Mouse (Mus musculus) cerebellum, postnatal 4 days (tissue): ENCODE measurements at regions not wholly inside any gene's neighbourhood (a gene's known extent, or its start where the extent isn't known, plus 50 kb on each side); places are given as distances from the start of the nearest gene placed in this dataset.
A peak's percentile ranks its signal among the peaks of the same experiment; 100 is the strongest.

Source experiments
- DNase-seq, 2 experiments: peaks; one replicate each; pipeline ENCODE4 v3.0.0; 2022; ENCODE audit warnings: low spot score in 2 of 2, mixed read lengths in 1 of 2

DNA sequence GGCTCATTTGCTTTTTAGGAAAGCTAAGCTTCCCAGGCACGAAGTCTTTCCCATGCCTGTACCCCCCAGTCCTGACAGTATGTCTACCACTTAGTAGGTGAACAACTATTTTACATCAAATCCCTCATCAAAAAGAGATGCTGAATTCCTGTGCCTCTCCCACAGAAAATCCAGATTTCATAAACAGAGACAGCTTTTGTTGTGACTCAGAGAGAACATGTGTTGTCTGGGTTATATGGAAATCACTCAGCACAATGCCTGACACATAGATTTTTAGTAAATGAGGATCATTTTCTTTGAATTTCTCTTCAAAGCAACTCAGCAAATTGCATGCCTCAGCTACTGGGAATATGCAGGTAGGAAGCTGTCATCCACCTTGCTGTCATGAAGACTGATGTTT lies 193.5 kb downstream of the Usp46 start:
- no peak for DNase-seq

DNA sequence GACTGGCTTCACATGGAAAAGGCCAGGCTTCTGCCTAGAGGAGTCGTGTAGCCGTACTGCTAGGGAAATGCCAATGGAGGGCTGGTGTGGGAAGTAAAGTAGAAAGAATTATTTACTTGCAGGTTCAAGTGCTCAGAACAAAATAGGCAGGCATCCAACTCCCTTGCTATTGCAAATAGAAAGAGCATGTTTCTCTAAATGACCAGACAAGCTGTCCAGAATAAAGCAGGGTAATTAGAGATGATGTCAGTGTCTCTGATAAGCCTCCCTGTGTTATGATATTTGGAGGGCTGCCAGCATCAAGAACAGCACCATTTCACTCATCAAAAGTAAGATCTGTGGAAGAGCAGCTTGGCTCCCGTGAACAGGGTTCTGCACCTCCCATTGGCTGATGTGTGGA lies 192.4 kb downstream of the Usp46 start:
- DNase-seq, result no peak

DNA sequence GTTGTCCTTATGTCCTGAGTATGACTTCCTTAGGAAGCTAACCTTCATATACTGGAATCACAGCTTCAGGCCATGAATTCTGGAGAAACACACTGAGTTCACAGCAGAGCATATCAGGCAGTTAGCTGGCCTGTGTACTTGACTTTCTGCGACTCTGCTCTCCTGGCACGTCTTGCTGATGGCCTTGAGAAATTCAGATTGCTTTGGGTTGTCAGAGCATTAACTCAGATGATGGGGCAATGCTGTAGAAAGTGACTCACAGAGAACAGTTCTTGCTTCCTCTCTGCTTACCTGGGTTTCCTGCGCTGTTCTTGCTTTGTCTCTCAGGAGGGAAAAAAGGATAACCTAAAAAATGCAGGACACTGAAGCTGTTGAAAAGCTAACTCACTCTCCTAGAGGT lies 187.3 kb downstream of the Usp46 start:
- DNase-seq, result no peak

DNA sequence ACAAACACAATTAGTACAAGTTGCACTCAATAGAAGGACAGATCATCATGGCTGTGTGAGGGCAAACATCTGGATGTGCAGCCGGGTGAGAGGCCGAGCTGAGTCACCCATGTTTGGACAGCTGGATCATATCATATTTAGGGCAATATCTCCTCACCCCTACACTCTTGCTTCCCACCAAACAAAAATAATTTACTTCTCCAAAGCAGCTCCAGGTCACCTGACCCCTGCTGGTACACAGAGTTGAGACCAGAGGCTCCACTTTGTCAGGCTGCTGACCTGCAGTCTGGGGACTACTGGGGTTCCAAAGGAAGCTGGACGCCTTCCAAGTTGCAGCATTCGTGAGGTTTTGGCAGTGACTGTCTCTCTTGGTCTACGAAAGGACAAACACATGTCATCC lies 186.3 kb downstream of the Usp46 start:
- peak in 1 of 2 experiments; percentile 26 for DNase-seq

DNA sequence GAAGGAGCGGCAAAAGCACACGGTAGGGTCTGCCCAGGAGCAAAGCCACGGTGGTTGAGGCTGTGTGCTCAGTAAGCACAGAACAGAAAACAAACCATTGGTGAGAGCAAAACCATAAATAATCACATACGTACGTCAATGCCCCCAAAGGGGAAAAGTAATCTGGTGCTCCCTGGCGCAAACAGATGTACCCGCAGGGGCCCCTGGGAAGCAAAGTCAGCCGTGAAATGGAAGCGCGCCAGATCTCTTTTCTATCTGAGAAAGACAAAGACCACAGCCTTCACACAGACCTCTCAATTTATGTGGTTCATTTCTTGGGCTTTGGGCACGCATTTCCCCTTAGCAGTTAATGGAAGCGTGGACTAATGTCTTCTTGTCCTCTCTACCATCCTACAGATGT lies 183.2 kb downstream of the Usp46 start:
- DNase-seq, result peak in 1 of 2 experiments; percentile 22

DNA sequence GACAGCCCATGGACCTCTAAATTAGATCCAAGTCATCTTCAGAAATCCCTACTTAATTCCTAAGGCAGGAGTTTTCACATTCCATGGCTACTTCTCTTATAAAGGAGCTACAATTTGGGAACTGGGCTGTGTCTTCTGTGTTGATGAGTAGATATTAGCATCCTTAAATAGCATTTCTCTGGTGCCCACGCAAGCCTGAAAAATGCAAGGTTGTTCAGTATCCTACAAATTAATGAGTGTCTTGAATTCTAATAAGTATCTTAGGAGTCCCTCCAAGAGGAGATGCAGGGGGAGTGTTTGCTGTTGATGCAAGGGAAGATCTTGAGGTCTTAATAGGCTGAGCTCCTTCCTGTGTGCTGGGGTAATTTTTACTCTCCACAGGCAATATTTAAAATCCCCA lies 182.5 kb downstream of the Usp46 start:
- DNase-seq, result no peak

DNA sequence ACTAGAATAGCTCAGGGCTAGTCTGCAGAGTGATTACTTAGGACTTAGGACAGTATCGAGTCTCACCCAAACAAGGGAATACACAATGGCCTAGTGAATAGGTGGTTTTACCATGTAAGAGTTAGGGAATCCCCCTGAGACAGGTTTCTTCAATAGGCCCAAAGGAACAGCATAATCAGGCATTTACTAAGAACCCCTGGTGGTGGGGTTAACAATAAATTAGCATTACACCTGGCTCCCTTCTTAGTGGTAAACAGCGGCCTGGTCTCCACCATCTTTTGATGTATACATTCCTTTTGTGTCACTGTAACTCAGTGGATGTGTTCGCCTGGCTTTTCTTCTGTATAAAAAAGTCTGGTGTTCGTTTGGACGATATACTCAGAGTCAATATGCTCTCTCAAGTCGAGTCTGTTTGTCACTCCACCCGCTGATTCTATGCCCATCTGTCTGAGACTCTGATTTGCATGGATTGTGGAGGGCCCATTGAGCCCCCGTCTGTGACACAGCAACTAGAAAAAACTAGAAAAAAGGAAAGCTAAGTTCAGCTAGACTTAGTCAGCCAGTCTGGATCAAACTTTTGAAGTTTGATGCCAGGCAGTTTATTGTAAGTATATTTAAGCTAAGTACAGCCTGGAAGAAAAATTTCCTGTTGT lies 180.8 kb downstream of the Usp46 start:
- no peak for DNase-seq

DNA sequence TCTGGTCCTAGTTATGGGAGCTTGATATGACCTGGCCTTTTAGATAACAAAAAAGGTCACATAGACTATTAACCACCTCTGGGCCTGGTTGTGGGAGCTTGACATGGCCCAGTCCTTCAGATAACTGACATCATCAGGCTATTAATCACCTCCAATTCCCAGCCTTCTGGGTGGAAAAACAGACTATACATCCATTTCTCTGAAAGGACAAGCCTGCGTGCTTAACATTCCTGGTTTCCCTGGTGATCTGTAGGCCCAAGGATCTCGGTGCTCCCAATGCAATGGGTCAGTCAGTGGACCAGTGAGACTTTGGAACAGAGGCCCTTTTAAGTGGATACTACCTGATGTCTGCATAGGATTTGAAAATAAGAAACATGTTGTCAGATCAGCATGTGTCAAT lies 179.8 kb downstream of the Usp46 start:
- DNase-seq, result no peak

DNA sequence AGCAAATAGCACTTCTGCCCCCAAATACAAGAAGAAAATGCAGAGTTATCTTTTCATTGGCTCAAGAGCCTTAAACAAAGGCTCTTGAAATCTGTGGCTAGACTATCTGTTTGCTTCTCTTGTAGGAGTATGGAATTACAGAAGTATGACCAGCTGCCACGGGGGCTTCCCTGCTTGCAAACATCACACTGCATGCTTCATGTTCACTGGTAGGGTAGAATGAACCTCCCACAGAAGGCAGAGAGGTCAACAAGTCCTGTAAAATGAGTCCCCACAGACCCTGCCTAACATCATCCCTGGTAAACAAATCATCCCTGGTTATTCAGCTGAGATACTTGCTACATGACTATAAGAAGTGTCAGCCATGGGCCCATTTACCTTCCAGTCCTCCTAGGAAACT lies 178.9 kb downstream of the Usp46 start:
- DNase-seq, result no peak

DNA sequence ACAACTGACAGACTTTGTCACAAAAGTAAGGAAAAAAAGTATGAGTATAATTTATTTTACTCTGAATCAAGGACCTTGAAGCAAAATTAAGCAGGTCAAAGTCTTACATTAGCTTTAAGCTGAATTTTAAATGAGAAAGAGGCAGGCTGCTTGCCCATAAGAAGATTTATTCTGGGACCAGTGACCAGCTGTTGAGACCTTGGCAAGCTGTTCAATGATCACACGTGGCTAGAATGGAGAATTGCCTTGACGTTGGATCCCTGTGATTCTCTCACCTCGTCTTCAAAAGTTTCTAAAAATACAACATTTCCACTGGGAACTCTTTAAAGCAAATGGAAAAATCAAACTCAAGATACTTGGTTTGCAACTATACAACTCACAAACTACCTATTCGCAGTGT lies 177.3 kb downstream of the Usp46 start:
- no peak for DNase-seq

DNA sequence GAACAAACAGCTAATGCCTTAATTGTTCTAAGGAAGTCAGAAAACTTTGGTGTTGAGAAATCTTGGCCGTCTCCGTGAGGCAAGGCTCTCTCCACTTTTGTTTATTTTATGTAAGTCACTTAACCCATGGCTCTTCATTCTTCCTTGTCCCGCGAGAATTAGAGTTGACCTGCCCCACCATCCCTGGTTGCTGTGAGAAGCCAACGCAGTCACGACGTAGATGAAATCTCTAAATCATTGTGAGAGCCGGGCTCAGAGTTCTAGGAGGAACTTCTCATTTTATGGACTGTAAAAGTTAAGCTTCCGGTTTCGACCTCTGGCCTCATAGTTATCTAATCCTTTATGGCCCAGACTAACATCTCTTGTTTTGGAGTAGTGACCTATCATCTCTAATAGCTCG lies 176.6 kb downstream of the Usp46 start:
- no peak for DNase-seq

DNA sequence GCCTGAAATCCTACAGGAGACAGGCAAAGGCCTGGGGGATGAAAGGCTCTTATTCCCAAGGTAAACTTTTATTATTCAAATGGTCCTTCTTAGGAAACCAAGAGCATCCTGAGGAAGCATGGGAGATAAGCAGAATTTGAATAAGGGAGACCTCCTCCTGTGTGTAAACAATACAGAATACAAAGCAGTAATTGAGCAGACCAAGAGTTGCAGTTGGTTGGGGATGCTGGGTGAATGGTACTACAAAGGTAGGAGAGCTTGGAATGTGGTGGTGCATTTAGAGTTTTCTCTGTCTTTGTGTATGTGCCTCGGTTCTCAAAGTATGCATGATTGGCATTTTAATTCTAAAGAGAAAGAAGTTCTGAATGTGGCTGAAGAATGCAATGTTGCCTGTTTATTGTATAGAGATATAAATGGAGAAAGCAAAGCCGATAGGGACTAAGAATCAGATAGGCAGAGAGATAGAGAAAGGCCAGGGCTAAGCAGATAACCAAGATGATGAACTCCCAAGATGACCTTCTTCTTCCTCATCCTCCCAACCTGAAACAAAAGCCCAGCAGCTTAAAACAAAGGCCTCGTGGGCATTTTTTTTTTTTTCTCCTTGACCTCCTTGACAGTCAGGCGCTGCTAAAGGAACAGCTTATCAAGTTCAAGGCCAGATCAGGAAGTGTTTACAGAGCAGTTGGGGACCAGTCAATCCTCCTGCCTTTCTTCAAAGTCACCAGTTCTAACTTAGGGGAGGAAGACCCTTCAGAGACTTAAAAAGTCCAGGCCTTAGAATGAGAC lies 175.6 kb downstream of the Usp46 start:
- DNase-seq, result no peak

DNA sequence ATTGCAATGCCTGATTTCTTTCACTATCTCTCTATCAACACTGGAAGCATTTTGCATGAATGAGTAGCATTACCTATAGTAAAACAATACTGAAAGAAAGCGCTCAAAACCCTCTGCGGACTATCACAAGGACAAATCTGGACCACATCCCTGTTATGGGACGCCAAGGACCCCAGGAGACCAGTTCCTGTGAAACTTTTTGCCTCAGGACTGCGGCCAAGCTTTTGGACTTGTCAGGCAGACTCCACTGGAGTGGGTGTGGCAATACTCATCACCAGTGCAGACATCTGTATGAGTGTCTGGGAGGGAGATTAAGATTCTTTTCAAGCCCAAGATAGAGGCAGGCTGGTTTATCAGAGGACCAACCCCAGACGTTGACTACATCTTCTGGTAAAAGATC lies 173.0 kb downstream of the Usp46 start:
- no peak for DNase-seq

DNA sequence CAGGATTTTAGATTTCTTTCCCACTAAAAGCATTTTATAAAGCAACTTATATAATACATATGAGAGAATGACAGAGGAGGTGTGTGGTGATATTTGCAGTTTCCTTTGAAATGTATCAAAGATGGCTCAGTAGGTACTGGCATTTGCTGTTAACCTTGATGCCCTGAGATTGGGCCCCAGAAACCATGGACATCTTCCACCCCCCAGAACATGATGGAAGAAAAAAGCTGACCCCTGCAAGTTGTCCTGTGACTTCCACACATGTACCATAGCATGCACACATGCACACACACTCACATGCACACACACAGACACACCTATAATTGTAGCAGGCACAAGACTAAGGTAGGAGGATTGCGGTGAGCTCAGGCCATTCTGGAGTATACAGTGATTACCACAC lies 171.4 kb downstream of the Usp46 start:
- no peak for DNase-seq

DNA sequence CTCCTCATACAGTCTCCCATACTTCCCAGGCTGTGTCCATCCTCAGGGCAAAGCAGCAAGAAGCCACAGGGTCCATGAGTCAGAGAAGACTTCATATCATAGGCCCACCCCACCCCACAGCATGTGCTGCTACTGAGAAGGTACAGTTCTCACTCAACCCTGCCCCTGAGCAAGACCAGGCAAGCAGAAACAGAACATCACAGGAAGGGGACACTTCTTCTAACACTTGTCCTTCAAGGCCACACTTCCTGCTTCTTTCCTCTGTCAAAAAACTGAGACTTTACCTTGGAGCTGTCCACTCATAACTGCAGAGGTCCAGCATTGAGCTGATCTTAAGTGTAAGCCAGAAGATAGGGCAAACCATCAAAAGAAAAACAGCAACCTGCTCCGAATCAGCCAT lies 166.6 kb downstream of the Usp46 start:
- no peak for DNase-seq

DNA sequence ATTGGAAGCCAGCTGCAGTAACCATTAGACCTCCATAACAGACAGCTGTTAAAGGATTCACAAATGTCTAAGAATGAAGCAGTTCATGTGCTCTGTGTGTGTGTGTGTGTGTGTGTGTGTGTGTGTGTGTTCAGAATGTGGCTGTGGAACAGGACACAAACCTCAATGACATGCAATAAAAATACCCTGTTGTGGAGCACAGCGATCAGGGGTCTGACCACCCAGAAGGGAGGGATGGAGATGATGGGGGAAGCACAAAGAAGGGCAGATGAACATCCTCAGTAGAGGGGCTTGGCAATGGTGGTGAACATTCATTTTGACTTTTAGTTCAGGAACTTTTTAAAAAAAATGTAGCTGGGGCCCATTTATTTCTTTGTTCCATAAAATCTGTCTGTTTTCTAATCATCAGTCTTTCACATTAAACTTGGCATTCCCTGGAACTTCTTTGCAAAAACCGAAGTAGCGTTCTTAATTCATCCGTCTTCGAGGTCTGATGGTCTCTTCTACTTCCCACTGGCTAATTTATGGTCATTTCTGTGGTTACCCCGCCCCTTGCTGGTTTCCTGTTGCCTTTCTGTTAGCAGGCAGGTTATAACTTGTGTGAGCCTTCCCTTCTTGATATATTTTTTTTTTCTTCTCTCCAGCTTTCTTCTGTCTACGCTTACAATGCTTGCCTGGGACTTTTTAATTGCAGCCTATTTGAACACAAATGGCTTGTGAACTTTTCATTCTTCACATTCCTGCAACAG lies 165.6 kb downstream of the Usp46 start:
- DNase-seq, result no peak

DNA sequence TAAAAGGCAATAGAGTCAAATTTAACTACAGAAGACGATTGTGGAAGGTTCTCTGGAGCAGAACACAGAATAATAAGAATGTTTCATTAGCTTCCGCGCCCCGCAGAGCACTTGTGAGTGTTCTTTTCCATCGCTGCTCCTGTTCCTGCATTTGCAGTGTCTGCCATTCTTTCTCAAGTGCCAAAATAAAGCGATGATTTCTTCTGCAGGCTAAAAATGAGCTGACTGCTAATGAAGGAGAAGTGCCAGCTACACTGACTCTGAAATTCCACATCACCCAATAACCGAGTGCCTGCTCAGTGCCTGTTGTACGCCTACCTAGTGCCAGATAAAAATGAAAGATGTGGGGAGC lies 165.0 kb downstream of the Usp46 start:
- no peak for DNase-seq

DNA sequence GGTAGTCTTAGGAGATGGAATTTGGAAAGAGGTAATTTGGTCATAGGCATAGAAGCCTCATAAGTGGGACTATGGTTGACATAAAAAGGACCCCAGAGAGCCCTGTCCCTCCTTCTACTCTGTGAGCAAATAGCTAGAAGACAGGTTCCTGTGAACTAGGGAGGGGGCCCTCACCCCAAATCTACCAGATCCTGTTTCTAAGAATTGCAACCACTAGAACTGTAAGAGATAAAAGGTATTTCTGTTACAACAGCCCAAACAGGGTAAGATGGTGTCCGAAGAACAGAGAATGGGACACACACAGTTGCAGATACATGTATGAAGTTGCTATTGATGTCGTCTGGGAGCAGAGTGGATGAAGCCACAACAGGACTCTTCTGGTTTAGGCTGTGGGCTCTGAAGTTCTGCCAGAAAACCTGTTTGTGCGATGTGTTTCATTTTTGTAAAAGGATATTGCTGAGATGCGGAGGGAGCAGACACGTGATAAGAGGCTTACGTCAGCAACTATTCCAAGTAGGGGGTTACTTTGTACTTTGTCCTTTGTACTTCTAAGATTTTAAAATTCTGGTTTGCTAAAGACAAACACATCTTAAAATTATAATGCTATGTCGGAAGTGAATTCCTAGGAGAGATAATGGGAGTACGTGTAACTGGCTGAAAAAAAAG lies 164.0 kb downstream of the Usp46 start:
- DNase-seq, result no peak

DNA sequence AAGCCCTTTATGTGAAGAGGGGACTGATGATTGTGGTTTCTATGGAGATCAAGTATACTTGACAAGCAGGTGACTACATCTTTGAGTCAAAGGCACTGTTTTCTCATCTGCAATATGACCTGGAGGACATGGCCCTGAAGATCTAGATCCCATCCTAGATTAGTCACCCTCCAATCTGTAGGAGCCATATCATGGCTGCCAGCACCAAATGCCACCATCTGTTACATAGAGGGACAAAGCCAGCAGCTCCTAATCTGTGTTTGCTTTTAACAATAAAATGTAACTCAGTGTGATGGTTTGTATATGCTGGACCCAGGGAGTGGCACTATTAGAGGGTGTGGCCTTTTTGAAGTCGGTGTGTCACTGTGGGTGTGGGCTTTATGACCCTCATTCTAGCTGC lies 156.1 kb downstream of the Usp46 start:
- no peak for DNase-seq

DNA sequence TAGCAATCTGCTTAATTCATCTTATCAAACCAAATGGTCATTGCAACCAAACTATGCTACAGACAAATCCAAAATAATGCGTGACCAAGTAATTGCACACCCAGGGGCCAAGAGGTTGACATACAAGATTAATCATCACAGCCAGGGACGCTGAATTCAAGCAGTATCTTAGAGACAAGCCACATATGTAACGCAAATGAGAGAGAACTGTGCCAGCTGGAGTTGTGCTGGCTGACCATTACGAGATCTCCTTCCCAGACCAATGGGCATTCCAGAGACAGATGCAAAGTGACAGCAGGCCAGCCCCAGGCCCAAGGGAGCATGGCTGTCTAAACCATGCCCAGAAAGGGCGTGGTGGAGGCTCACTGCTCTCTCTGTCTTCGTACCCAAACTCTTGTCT lies 155.1 kb downstream of the Usp46 start:
- peak in 1 of 2 experiments; percentile 35 for DNase-seq

DNA sequence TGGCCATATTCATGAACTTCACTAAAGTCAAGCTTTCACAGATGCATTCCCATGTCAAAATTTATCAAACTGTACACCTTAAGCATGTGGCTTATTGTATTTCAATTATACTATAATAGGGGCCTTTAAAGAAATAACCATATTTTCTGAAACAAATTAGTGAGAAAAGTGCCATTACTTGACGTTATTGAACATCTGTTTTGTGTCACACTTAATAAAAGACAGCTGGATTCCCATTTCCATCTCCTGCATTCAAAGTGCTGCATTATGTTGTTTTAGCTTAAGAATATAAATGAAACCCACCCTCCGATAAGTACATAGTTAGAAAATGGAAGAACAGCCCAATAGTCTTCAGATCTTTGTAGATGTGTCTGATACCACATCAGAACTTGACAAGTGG lies 150.2 kb downstream of the Usp46 start:
- no peak for DNase-seq

DNA sequence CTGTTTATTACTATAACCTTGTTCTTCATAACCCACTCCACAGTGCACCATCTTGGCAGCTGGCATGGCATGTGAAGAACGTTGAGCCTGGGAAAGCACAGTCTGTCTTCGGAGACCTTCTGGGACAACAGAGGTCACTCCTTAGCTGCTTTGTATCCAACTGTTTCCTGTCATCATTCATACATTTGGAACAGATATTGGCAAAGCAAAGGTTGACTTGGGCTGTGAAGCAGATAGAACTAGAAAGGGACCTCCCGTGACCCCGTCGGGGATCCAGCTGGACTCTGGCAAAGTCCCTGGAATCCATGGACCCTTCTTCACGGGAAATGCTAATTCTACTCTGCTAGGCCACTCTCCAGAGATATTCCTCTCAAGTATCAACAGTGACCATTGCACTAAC lies 148.3 kb downstream of the Usp46 start:
- DNase-seq, result no peak

DNA sequence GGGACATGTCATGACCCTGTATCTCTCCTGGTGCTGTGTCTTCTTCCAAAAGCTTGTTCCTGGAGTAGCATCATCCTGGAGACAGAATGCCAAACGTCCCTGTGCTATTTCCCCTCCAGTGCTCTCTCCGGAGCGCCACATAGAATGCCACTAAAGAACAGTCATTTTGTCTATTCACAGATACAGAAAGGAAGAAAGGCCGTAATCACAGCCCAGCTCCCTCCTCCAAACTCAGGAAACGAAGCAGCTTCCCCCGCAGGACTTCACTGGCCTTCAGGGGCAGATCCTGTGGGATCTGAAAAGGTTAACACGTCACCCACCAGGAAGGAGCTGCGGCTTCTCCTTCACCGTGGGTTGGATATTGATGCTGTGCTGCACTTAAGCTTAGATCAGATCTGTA lies 140.7 kb downstream of the Usp46 start:
- DNase-seq, result no peak
